Mouse (Mus musculus) liver, embryonic 14 days (tissue): Measurements from ENCODE around the gene Gm20747. TPM values are rescaled to one million over a fixed set of nuclear protein-coding genes. Genes with fewer than 3 reads are reported as not detected.

Experiments used
- polyA plus RNA-seq: library from polyadenylated mRNA; depleted of rRNA; stranded (reverse); fragments of >200 nt; gene quantifications from 2 replicates; pipeline ENCODE4 v1.2.3, GENCODE M21; 2012; rRNA removed

Gene Gm20747
- polyA plus RNA-seq, result not detected in 2 replicates

GRCm38 (mm10) chrY:53418191-53418590 lies at the start of gene Gm20747:
Gene Gm20747, minus strand, starts transcription at chrY:53418291.

